Mouse (Mus musculus) hindbrain, embryonic 15.5 days (tissue): ENCODE measurements at regions not wholly inside any gene's neighbourhood (a gene's known extent, or its start where the extent isn't known, plus 50 kb on each side); places are given as distances from the start of the nearest gene placed in this dataset.
A peak's percentile ranks its signal among the peaks of the same experiment; 100 is the strongest.

Source experiments
- ATAC-seq: fragments of 200-750 bp; cut with Nextera tagmentation; 2 replicates; pipeline ENCODE4 v1.8.0; 2017; ENCODE audit warnings: low read depth, moderate number of reproducible peaks, moderate TSS enrichment; ENCODE audit not compliant: low FRiP score
- H3K27ac ChIP-seq: fragments of 300-500 bp; sonication (generic); replicated peaks from 2 replicates; pipeline ENCODE4 v1.5.1; 2015; ENCODE audit warnings: mild to moderate bottlenecking, inconsistent platforms
- H3K27me3 ChIP-seq: fragments of 300-500 bp; sonication (generic); 2 replicates; pipeline ENCODE4 v1.6.1; 2015; ENCODE audit warnings: control low read depth, inconsistent platforms
- H3K36me3 ChIP-seq: fragments of 300-500 bp; sonication (generic); 2 replicates; pipeline ENCODE4 v1.6.1; 2015; ENCODE audit warnings: control low read depth, inconsistent platforms
- H3K4me1 ChIP-seq: fragments of 300-500 bp; sonication (generic); replicated peaks from 2 replicates; pipeline ENCODE4 v1.6.1; 2015; ENCODE audit warnings: control low read depth, inconsistent platforms
- H3K4me2 ChIP-seq: fragments of 300-500 bp; sonication (generic); 2 replicates; pipeline ENCODE4 v1.6.1; 2015; ENCODE audit warnings: moderate library complexity, mild to moderate bottlenecking, inconsistent platforms
- H3K4me3 ChIP-seq: fragments of 300-500 bp; sonication (generic); 2 replicates; pipeline ENCODE4 v1.5.1; 2015; ENCODE audit warnings: mild to moderate bottlenecking, inconsistent platforms
- H3K9ac ChIP-seq: fragments of 300-500 bp; sonication (generic); 2 replicates; pipeline ENCODE4 v1.6.1; 2015; ENCODE audit warnings: inconsistent platforms
- H3K9me3 ChIP-seq: fragments of 300-500 bp; sonication (generic); 2 replicates; pipeline ENCODE4 v1.6.1; 2016; ENCODE audit warnings: control low read depth, inconsistent platforms
- WGBS: fragments of 180-500 bp; shearing (Covaris S2); methylation state at CpG from one replicate; pipeline ENCODE4 v1.1.7; 2015; 5-methylcytosine and 5-hydroxymethylcytosine counted together

- no peak for ATAC-seq
- Histone ChIP-seq H3K36me3 (no peaks in the 10 kb centered on the region), H3K9ac (no peak overlapping the region), H3K9me3 (no peaks in the 10 kb centered on the region), H3K27ac (no peak overlapping the region), H3K4me3 (no peak overlapping the region), H3K27me3 (no peaks in the 10 kb centered on the region), H3K4me1 (no peaks in the 10 kb centered on the region), H3K4me2 (no peak overlapping the region)
- WGBS: 66% methylated on average over 4 of the region's 4 CpGs
Measured at GRCm38 (mm10) chr2:110426881-110427280, 63.9 kb upstream of the Fibin start.

GRCm38 (mm10) chr2:110452694-110453093 is 89.7 kb upstream of the Fibin start:
- no peaks in the 10 kb centered on the region for H3K27me3 ChIP-seq
- no peaks in the 10 kb centered on the region for H3K36me3 ChIP-seq
- no peak overlapping the region for H3K4me2 ChIP-seq
- no peak overlapping the region for H3K27ac ChIP-seq
- ATAC-seq: no peak
- no peaks in the 10 kb centered on the region for H3K4me1 ChIP-seq
- H3K9me3 ChIP-seq: no peaks in the 10 kb centered on the region
- no peak overlapping the region for H3K9ac ChIP-seq
- WGBS: 93% methylated on average over 3 of the region's 3 CpGs
- H3K4me3 ChIP-seq: no peak overlapping the region

GRCm38 (mm10) chr2:110472307-110472995 is 109.5 kb upstream of the Fibin start:
- no peaks in the 10 kb centered on the region for H3K9me3 ChIP-seq
- H3K4me2 ChIP-seq: no peak overlapping the region
- H3K4me3 ChIP-seq: no peak overlapping the region
- H3K27ac ChIP-seq: no peak overlapping the region
- no peaks in the 10 kb centered on the region for H3K36me3 ChIP-seq
- H3K4me1 ChIP-seq: no peaks in the 10 kb centered on the region
- no peak for ATAC-seq
- 80% methylated on average over 3 of the region's 3 CpGs for WGBS
- no peaks in the 10 kb centered on the region for H3K27me3 ChIP-seq
- no peak overlapping the region for H3K9ac ChIP-seq

- H3K9me3 ChIP-seq: no peaks in the 10 kb centered on the region
- no peaks in the 10 kb centered on the region for H3K27me3 ChIP-seq
- H3K27ac ChIP-seq: no peak overlapping the region
- no peaks in the 10 kb centered on the region for H3K4me1 ChIP-seq
- no peak overlapping the region for H3K4me3 ChIP-seq
- H3K4me2 ChIP-seq: no peak overlapping the region
- H3K36me3 ChIP-seq: no peaks in the 10 kb centered on the region
- ATAC-seq: no peak
- no peak overlapping the region for H3K9ac ChIP-seq
- 62% methylated on average over 5 of the region's 5 CpGs for WGBS
Measured at GRCm38 (mm10) chr2:110476591-110476990, 113.6 kb upstream of the Fibin start.

- H3K4me3 ChIP-seq: no peak overlapping the region
- H3K4me2 ChIP-seq: no peak overlapping the region
- no peaks in the 10 kb centered on the region for H3K36me3 ChIP-seq
- no peak for ATAC-seq
- 0 out of 2 replicates have a peak, but pooled peaks cover 2% of the 10 kb centered on the region for H3K4me1 ChIP-seq
- H3K9me3 ChIP-seq: no peaks in the 10 kb centered on the region
- WGBS: 98% methylated on average over 2 of the region's 2 CpGs
- H3K27ac ChIP-seq: no peak overlapping the region
- H3K27me3 ChIP-seq: no peaks in the 10 kb centered on the region
- no peak overlapping the region for H3K9ac ChIP-seq
Measured at GRCm38 (mm10) chr2:110481327-110481726, 115.8 kb upstream of the Slc5a12 start.

- Histone ChIP-seq H3K4me2 (no peak overlapping the region), H3K4me1 (0 out of 2 replicates have a peak, but pooled peaks cover 9% of the 10 kb centered on the region), H3K9ac (no peak overlapping the region), H3K36me3 (no peaks in the 10 kb centered on the region), H3K27me3 (no peaks in the 10 kb centered on the region), H3K4me3 (no peak overlapping the region), H3K27ac (no peak overlapping the region), H3K9me3 (no peaks in the 10 kb centered on the region)
- WGBS: 69% methylated on average over 5 of the region's 5 CpGs
- 0 out of 2 replicates have a peak, but pooled peaks have one; percentile 6 for ATAC-seq
Measured at GRCm38 (mm10) chr2:110486201-110486600, 110.9 kb upstream of the Slc5a12 start.

- no peak for ATAC-seq
- WGBS: 44% methylated on average over 4 of the region's 4 CpGs
- Histone ChIP-seq H3K36me3 (no peaks in the 10 kb centered on the region), H3K4me2 (no peak overlapping the region), H3K4me1 (0 out of 2 replicates have a peak, but pooled peaks cover 9% of the 10 kb centered on the region), H3K4me3 (no peak overlapping the region), H3K27ac (no peak overlapping the region), H3K27me3 (no peaks in the 10 kb centered on the region), H3K9ac (no peak overlapping the region), H3K9me3 (no peaks in the 10 kb centered on the region)
Measured at GRCm38 (mm10) chr2:110486724-110487123, 110.4 kb upstream of the Slc5a12 start.

- H3K27me3 ChIP-seq: no peaks in the 10 kb centered on the region
- no peaks in the 10 kb centered on the region for H3K9me3 ChIP-seq
- no peak for ATAC-seq
- H3K4me1 ChIP-seq: 0 out of 2 replicates have a peak, but pooled peaks cover 9% of the 10 kb centered on the region
- 66% methylated on average over 7 of the region's 7 CpGs for WGBS
- no peaks in the 10 kb centered on the region for H3K36me3 ChIP-seq
- H3K9ac ChIP-seq: no peak overlapping the region
- H3K4me3 ChIP-seq: no peak overlapping the region
- H3K27ac ChIP-seq: no peak overlapping the region
- H3K4me2 ChIP-seq: no peak overlapping the region
Measured at GRCm38 (mm10) chr2:110487950-110488349, 109.1 kb upstream of the Slc5a12 start.

GRCm38 (mm10) chr2:110501786-110502185 is 95.3 kb upstream of the Slc5a12 start:
- WGBS: 72% methylated on average over 2 of the region's 2 CpGs
- H3K4me2 ChIP-seq: no peak overlapping the region
- ATAC-seq: no peak
- H3K9me3 ChIP-seq: no peaks in the 10 kb centered on the region
- H3K9ac ChIP-seq: no peak overlapping the region
- no peaks in the 10 kb centered on the region for H3K27me3 ChIP-seq
- no peak overlapping the region for H3K4me3 ChIP-seq
- H3K4me1 ChIP-seq: no peaks in the 10 kb centered on the region
- no peaks in the 10 kb centered on the region for H3K36me3 ChIP-seq
- no peak overlapping the region for H3K27ac ChIP-seq

- H3K4me1 ChIP-seq: no peaks in the 10 kb centered on the region
- no peaks in the 10 kb centered on the region for H3K27me3 ChIP-seq
- WGBS: 84% methylated on average over 3 of the region's 3 CpGs
- H3K27ac ChIP-seq: no peak overlapping the region
- no peak overlapping the region for H3K9ac ChIP-seq
- H3K4me2 ChIP-seq: no peak overlapping the region
- H3K36me3 ChIP-seq: no peaks in the 10 kb centered on the region
- H3K4me3 ChIP-seq: no peak overlapping the region
- no peaks in the 10 kb centered on the region for H3K9me3 ChIP-seq
- no peak for ATAC-seq
Measured at GRCm38 (mm10) chr2:110508162-110508748, 88.8 kb upstream of the Slc5a12 start.

GRCm38 (mm10) chr2:110523173-110523803 is 73.8 kb upstream of the Slc5a12 start:
- no peaks in the 10 kb centered on the region for H3K4me1 ChIP-seq
- no peaks in the 10 kb centered on the region for H3K9me3 ChIP-seq
- H3K4me2 ChIP-seq: no peak overlapping the region
- no peaks in the 10 kb centered on the region for H3K27me3 ChIP-seq
- no peak for ATAC-seq
- no peak overlapping the region for H3K9ac ChIP-seq
- H3K4me3 ChIP-seq: no peak overlapping the region
- no peaks in the 10 kb centered on the region for H3K36me3 ChIP-seq
- no peak overlapping the region for H3K27ac ChIP-seq
- WGBS: 81% methylated on average over 7 of the region's 7 CpGs

GRCm38 (mm10) chr2:110528191-110528590 is 68.9 kb upstream of the Slc5a12 start:
- no peaks in the 10 kb centered on the region for H3K9me3 ChIP-seq
- no peaks in the 10 kb centered on the region for H3K27me3 ChIP-seq
- no peak overlapping the region for H3K27ac ChIP-seq
- no peak overlapping the region for H3K9ac ChIP-seq
- H3K4me2 ChIP-seq: no peak overlapping the region
- H3K36me3 ChIP-seq: no peaks in the 10 kb centered on the region
- H3K4me1 ChIP-seq: no peaks in the 10 kb centered on the region
- H3K4me3 ChIP-seq: no peak overlapping the region
- no peak for ATAC-seq
- 84% methylated on average over 3 of the region's 3 CpGs for WGBS
